Mouse (Mus musculus) retina, adult 2 months (tissue): ENCODE measurements at regions not wholly inside any gene's neighbourhood (a gene's known extent, or its start where the extent isn't known, plus 50 kb on each side); places are given as distances from the start of the nearest gene placed in this dataset.
"Not testable (repeated sequence)": the region's sequence is repeated elsewhere in the genome, so short reads cannot be mapped to it uniquely, and the experiment has no call there.

Source experiments
- DNase-seq: peaks from one replicate; pipeline ENCODE4 v3.0.0-alpha.2; 2012; ENCODE audit warnings: low read depth, low spot score

GRCm38 (mm10) chr3:41504867-41505266 lies 50.7 kb upstream of the Jade1 start:
- DNase-seq: no peak

GRCm38 (mm10) chr3:41502161-41502560 lies 53.4 kb upstream of the Jade1 start:
- no peak for DNase-seq

- not testable (repeated sequence) for DNase-seq
Observed at GRCm38 (mm10) chr3:41501639-41502038, 53.9 kb upstream of the Jade1 start.

- no peak for DNase-seq
Observed at GRCm38 (mm10) chr3:41501124-41501523, 54.4 kb upstream of the Jade1 start.

DNA sequence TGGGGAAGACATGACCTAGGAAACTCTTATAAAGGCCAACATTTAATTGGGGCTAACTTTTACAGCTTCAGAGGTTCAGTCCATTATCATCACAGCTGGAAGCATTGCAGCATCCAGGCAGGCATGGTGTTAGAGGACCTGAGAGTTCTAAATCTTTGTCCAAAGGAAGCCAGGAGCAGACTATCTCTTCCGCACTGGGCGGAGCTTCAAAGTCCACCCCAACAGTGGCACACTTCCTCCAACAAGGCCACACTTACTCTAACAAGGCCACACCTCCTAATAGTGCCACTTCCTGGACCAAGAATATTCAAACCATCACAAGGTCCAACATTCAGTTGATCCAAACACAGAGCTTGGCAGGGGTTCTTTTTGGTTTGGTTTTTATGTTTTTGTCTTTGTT lies 55.9 kb upstream of the Jade1 start:
- DNase-seq: no peak

DNA sequence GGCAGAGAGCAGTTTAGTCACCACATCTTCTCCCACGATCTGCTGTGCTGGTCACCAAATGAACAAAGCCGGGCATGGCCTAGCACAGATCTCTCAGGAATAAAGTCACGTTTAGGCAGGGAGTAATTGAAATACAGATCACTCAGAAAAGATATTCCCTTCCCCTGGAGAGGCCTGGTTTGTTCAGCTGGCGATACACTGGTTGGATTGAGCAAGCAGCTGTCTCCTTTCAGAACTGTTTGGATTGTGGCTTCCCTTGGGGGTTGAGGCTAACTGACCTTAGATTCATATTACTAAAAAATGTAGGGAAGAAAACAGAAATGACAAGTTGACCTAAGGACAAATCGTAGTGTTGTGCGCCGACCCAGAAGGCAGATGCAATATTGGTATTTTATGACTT lies 56.7 kb upstream of the Jade1 start:
- no peak for DNase-seq

- no peak for DNase-seq
Observed at GRCm38 (mm10) chr3:41497771-41498170, 57.8 kb upstream of the Jade1 start.

DNA sequence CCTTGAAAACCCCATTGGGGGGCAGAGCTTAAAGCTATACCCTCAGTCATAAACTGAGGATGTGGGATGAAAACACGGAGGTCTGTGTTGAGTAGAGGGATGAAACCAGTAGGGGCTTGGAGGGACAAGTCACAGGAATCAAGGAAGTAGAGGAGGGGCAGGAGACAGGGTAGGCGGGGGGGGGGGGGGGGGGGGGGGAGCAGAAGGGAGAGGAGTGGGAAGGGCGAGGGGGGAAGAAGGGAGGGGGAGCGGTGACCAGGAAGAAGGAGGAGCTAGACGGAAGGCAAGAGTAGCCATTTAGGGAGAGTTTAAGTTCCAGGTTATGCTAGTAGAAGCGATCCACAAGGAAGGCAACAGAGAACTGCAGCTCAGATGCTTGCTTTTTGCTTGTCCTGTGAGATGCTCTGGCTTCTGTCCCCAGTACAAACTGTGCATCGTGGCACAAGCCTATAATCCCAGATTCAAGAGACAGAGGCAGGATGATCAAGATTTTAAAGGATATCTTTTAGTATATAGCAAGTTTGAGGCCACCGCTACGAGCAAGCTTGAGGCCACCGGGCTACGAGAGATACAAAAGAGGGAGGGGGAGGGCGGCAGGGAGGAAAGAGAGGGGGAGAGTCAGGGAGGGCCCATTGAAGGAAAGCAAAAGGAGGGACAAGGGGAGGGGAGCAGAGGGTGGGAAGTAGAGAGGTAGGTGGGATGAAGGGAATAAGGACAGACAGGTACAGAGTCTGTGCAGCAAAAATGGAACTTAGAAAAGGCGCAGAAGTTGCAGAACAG lies 58.4 kb upstream of the Jade1 start:
- no peak for DNase-seq

- no peak for DNase-seq
Observed at GRCm38 (mm10) chr3:41495893-41496292, 59.6 kb upstream of the Jade1 start.

- DNase-seq: no peak
Observed at GRCm38 (mm10) chr3:41495097-41495496, 60.4 kb upstream of the Jade1 start.

DNA sequence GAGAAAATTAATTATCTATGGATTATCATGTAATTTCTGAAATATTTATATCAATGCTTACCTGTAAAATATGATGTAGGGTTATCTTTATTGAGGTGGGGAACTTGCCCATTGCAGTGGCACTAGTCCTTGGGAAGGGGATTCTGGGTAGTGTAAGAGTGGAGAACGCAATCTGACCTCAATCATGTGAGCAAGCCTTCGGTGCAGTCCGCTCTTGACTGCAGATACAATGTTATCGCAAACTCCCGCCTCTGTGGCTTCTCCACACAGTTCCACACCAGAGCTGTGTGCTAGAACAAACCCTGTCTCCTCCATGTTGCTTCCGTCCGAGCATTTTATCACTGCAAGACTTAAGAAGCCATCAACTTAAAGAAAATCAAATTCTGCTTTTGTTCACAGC lies 62.1 kb upstream of the Jade1 start:
- DNase-seq: no peak

DNA sequence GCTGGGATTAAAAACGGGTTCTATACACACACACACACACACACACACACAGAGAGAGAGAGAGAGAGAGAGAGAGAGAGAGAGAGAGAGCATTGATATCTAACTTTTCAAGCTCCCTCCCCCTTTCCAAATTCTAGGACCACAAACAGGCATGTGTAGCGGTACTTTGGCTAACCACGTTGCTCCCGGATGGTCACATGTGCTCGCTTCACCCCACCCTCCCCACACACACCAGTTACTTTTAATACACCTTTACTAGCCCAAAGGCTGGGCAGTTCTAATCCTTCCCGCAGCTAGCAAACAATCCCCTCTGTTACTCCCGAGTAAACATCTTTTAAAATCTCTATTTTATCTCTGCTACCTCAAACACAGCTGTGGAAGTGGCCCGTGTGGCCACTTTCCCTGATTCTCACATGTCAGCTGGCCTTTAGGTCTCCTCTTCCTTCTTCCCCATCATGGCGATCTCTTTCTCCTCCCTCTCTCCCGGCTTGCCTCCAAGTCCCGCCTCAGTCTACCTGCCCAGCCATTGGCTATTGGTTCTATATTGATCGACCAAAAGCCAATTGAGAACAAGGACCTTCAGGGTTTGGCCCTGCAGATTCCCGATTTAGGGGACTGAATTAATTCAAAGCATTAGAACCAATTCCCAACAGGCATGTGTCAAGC lies 62.7 kb upstream of the Jade1 start:
- no peak for DNase-seq

- DNase-seq: no peak
Observed at GRCm38 (mm10) chr3:41492031-41492726, 63.4 kb upstream of the Jade1 start.

GRCm38 (mm10) chr3:41491185-41491584 lies 64.3 kb upstream of the Jade1 start:
- DNase-seq: no peak

DNA sequence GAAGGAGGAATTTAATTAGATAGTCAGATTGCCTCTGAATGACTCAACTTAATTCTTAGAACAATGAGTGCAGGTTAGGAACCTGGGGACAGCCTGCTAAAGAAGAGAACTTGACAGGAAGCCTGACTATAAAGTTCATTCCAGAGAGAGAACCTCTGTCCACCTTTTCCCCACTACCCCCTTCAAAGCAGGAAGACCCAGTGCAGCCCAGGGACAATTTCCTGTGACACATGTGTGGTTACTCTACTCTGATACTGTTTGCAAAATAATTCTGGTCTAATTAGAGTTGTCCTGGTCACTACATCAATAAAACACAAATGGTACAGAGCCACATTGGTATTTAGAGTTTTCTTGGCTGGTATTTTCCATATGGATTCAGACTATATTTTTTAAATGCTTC lies 65.5 kb upstream of the Jade1 start:
- DNase-seq: no peak

DNA sequence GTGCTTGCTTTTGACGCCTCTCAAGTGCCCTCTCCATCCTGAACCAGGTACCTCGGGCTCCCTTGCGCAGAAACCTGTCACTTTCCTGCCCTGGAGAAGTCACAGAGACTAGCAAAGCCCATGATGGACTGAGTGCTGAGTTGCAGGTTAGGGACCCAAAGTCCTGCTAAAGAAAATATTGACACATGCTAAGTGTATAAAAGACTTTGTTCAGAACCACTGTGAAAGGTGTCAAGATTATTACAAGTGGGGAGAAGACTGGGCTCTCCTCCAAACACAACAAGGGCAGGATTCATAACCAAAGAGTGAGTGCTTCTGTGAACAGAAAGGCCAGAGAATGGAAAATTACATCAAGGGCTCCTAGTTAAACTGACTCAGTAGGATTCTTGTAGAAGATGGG lies 66.0 kb upstream of the Jade1 start:
- DNase-seq: no peak

DNA sequence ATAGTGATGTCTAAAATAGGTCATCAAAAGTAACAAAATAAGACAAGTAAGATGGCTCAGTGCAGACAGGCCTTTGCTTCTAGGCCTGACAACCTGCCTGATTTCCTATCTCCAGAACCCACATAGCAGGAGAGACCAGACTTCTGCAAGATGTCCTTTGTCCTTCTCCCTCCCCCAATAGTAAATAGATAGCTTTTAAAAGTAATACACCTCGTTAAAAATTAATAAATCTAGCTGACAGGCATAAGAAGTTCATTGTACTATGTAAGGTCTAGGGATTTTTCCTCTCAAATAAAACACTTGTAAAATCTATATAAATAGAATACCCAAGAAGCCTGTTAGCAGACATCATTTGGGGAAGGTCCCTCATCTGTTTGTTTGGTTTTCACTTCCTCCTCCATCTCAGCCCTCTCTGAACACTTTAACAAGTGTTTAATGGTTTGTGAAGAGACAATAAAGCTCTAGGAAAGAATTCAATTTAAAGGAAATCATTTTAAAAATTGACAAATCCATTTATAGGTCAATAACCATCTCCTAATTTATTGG lies 67.2 kb upstream of the Jade1 start:
- DNase-seq: no peak

DNA sequence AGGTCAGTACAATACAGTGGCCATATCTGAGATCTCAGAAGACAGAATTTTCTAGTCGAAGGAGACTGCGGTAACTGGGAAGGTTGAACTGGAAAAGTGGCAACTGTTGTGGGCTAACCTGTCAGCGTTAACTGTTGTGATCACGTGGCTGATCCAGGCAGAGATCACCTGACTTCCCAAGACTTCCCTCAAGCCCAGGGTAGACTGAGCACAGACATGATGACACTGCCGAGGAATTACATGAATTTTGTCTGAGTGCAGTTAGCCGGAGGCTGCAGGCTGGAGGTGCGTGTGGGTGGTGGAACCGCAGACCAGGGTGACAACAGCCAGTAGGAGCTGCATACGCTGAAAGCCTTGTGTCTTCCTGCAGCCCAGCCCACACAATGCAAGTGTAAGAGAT lies 70.6 kb upstream of the Jade1 start:
- no peak for DNase-seq

DNA sequence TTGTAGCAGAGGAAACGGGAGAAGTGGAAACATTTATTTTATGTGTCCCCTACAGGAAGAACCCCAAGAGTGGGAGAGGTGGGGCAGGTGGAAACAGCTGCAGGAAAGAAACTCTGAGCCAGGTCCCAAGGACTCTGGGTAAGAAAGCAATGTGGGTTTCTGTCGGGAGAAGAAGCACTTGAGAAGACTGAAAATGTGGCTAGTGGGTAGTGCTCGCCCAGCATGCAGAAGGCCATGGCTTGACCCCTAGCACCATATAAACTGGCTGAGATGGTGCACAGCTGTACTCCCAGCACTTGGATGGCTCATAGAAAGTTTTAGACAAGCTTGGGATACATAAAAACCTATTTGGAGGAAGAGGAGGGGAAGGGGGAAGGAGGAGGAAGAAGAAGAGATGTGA lies 71.9 kb upstream of the Jade1 start:
- no peak for DNase-seq

DNA sequence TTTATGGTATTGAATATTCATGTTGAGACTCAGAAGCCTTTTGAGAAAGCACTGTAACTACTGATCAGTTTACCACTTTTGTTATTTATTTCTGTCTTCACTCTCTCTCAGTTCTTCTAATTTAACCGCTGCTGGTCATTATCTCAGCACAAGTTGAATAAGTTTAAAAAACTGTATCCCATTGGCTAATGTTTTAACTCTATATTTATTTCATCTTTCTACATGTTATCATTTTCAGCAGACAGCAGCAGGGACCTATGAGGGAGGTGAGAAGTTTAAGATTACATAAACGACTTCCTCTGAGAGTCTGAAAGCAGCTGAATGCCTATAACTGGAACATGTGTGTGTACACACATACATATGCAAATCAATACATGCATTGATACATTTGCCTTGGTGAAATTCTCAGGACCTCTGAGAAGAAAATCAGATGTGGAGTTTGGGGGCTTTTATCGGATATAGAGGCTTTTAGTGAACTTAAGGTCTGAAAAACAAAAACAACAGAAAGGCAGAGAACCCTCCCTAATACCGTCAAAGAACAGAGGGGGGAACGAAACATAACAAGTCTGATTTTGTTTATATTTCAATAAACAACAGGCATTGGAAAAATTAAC lies 72.5 kb upstream of the Jade1 start:
- DNase-seq: no peak

DNA sequence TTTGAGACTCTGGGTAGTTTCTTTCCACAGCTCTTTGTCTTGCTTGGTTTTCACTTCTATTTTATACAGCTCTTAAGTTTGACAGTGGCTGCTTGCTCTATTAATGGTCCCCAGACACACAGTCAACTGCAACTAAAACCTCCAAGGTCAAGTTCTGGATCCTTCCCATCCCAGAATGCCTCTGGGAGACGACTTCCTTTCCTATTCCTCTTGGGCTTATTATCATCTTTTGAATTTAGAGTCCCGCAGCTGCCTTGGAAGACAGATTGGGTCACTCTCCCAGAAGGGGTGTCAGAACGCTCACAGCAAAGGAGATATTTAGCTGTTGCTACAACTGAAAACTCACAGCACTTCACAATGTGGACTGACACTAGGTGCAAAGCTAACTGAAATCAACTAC lies 75.3 kb upstream of the Jade1 start:
- DNase-seq: no peak

GRCm38 (mm10) chr3:41478971-41479370 lies 76.6 kb upstream of the Jade1 start:
- no peak for DNase-seq
